In genomic region chr1:193577821-193578220, GRCm38 (mm10) we compare ENCODE assay signal across 15 mouse cellular contexts.
"Had no signal": no experiment of that assay in that cellular context is flagged by ENCODE, and none has a peak within 500 bp of the region (broad histone marks: within the 10 kb centered on the region; RNA-seq: fewer than 3 reads in every experiment).

No protein-coding gene starts in this region.

- H3K4me3 ChIP-seq: kidney, embryonic 15.5 days; limb, embryonic 13.5 days; midbrain, embryonic 10.5 days; neural tube, embryonic 13.5 days had no signal

- DNase-seq: kidney, postnatal 36 days; layer of hippocampus, adult 9-11 months; layer of hippocampus, postnatal 36 days; lung, adult 18-20 months; lung, postnatal 4 days; midbrain, embryonic 14.5 days; right cerebral cortex, adult 18-20 months; thymus, postnatal 4 days had no signal

- H3K27me3 ChIP-seq: limb, embryonic 13.5 days; neural tube, embryonic 13.5 days had no signal

- H3K9me3 ChIP-seq: kidney, embryonic 15.5 days; limb, embryonic 13.5 days; midbrain, embryonic 10.5 days; neural tube, embryonic 13.5 days had no signal

- H3K9ac ChIP-seq: kidney, embryonic 15.5 days; limb, embryonic 13.5 days; liver, embryonic 14.5 days; neural tube, embryonic 13.5 days had no signal

- ATAC-seq: lung, postnatal 0 days had no signal

- H3K36me3 ChIP-seq: kidney, embryonic 15.5 days; limb, embryonic 13.5 days; midbrain, embryonic 10.5 days; neural tube, embryonic 13.5 days had no signal

- H3K27ac ChIP-seq: kidney, embryonic 15.5 days; limb, embryonic 13.5 days; liver, embryonic 14.5 days; midbrain, embryonic 10.5 days; neural tube, embryonic 13.5 days; stomach, postnatal 0 days had no signal

- H3K4me2 ChIP-seq: kidney, embryonic 15.5 days; limb, embryonic 13.5 days; neural tube, embryonic 13.5 days had no signal
